Mouse (Mus musculus): ENCODE data around the gene Whrn. TPM values are rescaled to one million over a fixed set of nuclear protein-coding genes. Genes with fewer than 3 reads are reported as not detected.

Whrn gene
- polyA plus RNA-seq, 1 experiment: 6.4 TPM

GRCm38 (mm10) chr4:63383474-63383873 lies 112.3 kb downstream of the Whrn start:
- TF ChIP-seq CTCF (IDR thresholded peaks at IDR 0.05; ENCODE audit: insufficient read depth, low read length): no peak
- no peak for TF ChIP-seq POLR2A (IDR thresholded peaks at IDR 0.05; ENCODE audit: borderline replicate concordance, extremely low read depth, low read depth, low read length)
- DNase-seq: no peak
- WGBS: 86% methylated on average over 12 of the region's 12 CpGs
- H3K4me3 ChIP-seq (replicated peaks; ENCODE audit: extremely low read depth, low read depth, low read length): no peak overlapping the region
- peaks cover 3% of the 10 kb centered on the region; the same call in 1 of the 2 replicates for H3K4me1 ChIP-seq (ENCODE audit: control insufficient read depth, insufficient read depth, low read length)

DNA sequence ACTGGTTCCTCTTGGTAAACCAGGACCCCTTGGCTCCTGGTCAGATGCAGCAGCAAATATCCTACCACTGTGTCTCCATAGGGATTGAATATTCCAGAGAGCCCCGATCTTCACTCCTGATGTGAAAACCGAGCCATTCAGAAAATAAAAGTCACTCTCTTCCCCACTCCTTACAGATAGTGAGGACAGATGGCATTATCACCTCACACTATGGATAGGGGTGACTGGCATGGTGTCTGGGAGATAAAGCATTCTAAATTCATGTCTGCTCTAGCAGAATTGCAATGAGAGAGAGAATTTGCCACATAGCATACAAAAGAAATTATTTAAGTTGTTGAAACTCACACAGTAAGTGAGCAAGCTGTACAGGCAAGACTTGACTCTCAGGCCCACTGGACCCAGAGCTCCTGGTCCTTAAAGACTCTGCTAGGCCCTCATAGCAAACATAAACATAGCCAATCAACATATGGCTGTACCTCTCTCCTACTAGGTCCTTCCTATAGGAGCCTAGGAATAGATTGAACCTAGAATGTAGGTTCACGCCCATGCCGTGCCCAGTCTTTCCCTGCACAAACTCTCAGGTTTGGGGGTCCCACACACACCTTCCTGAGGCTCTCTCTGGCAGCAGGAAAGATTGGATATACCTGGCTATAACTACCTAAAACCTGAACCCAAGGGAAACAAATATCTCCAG lies 113.0 kb downstream of the Whrn start:
- TF ChIP-seq POLR2A (IDR thresholded peaks at IDR 0.05; ENCODE audit: borderline replicate concordance, extremely low read depth, low read depth, low read length): no peak
- no peak for TF ChIP-seq CTCF (IDR thresholded peaks at IDR 0.05; ENCODE audit: insufficient read depth, low read length)
- H3K4me3 ChIP-seq (replicated peaks; ENCODE audit: extremely low read depth, low read depth, low read length): no peak overlapping the region
- 90% methylated on average over 4 of the region's 4 CpGs for WGBS
- peaks cover 3% of the 10 kb centered on the region; the same call in 1 of the 2 replicates for H3K4me1 ChIP-seq (ENCODE audit: control insufficient read depth, insufficient read depth, low read length)
- no peak for DNase-seq

- Histone ChIP-seq H3K4me3 (replicated peaks; ENCODE audit: extremely low read depth, low read depth, low read length) (no peak overlapping the region), H3K4me1 (ENCODE audit: control insufficient read depth, insufficient read depth, low read length) (no peaks in the 10 kb centered on the region)
- TF ChIP-seq CTCF (IDR thresholded peaks at IDR 0.05; ENCODE audit: insufficient read depth, low read length) (0 out of 2 replicates have a peak, but pooled peaks have one; percentile 26), POLR2A (IDR thresholded peaks at IDR 0.05; ENCODE audit: borderline replicate concordance, extremely low read depth, low read depth, low read length) (no peak)
- WGBS: 72% methylated on average over 7 of the region's 7 CpGs
- DNase-seq: no peak
These were observed 118.3 kb downstream of the Whrn start for GRCm38 (mm10) chr4:63377483-63377882.

DNA sequence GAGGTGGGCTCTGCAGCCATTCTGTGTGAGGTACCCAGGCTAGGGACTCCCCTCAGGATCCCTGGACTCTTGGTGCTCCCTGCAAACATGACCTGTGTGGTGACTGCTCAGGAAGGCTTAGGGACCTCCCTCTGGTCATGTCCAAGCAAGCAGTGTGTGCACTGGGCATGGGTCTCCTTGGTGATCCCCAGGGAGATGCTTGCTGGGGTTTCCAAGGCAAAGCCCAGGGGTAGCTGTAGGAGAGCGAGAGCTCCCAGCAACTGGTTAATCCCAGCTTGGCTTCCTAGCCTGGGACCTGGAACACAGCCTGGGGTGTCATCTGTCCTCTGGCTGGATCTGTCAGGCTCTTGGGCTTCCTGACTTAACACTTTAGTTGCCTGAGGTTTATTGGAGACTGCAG lies 120.4 kb downstream of the Whrn start:
- WGBS: 77% methylated on average over 1 of the region's 1 CpGs
- no peak for TF ChIP-seq POLR2A (IDR thresholded peaks at IDR 0.05; ENCODE audit: borderline replicate concordance, extremely low read depth, low read depth, low read length)
- no peak for TF ChIP-seq CTCF (IDR thresholded peaks at IDR 0.05; ENCODE audit: insufficient read depth, low read length)
- no peak overlapping the region for H3K4me3 ChIP-seq (replicated peaks; ENCODE audit: extremely low read depth, low read depth, low read length)
- H3K4me1 ChIP-seq (ENCODE audit: control insufficient read depth, insufficient read depth, low read length): no peaks in the 10 kb centered on the region
- DNase-seq: no peak

DNA sequence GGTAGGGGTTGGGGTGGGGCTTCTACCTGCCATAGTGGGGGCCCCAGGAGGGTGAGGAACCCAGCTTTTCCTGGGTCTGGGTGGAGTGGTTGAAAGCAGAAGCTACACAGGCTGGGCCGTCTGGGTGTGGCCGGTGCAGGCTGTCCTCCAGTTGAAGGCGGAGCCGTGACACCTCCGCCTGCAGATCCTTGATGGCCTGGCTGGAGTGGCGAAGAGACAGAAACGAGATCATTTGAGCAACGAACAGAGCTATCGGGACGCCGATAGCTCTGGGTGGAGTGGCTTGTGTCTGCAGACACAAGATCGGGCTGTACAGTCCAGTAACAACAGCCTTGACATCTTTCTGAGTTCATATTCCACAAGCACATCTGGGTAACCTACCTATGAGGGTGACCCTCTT lies 121.5 kb downstream of the Whrn start:
- WGBS: 76% methylated on average over 12 of the region's 12 CpGs

DNA sequence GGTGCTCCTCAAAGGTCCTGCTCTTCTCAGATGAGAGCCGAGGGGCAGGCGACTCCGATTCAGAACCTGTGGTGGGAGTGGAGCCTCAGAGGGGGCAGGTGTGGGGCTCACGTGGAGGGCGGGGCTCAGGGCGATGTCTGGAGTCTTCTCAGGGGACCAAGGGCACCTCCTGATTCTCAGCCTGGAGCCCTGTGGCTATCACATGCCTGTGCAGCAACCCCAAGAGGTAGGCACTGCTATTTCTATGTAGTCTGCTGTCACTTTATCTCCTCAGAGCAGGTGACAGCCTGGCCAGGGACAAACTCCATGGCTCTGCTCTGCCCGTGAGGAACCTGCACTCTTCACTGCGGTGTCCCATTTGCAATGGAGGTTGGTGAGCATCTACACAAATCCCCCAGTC lies 122.4 kb downstream of the Whrn start:
- WGBS: 97% methylated on average over 8 of the region's 8 CpGs
- no peak for DNase-seq
- TF ChIP-seq POLR2A (IDR thresholded peaks at IDR 0.05; ENCODE audit: borderline replicate concordance, extremely low read depth, low read depth, low read length) (no peak), CTCF (IDR thresholded peaks at IDR 0.05; ENCODE audit: insufficient read depth, low read length) (no peak)
- Histone ChIP-seq H3K4me1 (ENCODE audit: control insufficient read depth, insufficient read depth, low read length) (no peaks in the 10 kb centered on the region), H3K4me3 (replicated peaks; ENCODE audit: extremely low read depth, low read depth, low read length) (no peak overlapping the region)

More for the DNA sequence above, 121.5 kb downstream of the Whrn start:
- TF ChIP-seq POLR2A (IDR thresholded peaks at IDR 0.05; ENCODE audit: borderline replicate concordance, extremely low read depth, low read depth, low read length): no peak
- TF ChIP-seq CTCF (IDR thresholded peaks at IDR 0.05; ENCODE audit: insufficient read depth, low read length): no peak
- Histone ChIP-seq H3K4me3 (replicated peaks; ENCODE audit: extremely low read depth, low read depth, low read length) (no peak overlapping the region), H3K4me1 (ENCODE audit: control insufficient read depth, insufficient read depth, low read length) (no peaks in the 10 kb centered on the region)
- no peak for DNase-seq

DNA sequence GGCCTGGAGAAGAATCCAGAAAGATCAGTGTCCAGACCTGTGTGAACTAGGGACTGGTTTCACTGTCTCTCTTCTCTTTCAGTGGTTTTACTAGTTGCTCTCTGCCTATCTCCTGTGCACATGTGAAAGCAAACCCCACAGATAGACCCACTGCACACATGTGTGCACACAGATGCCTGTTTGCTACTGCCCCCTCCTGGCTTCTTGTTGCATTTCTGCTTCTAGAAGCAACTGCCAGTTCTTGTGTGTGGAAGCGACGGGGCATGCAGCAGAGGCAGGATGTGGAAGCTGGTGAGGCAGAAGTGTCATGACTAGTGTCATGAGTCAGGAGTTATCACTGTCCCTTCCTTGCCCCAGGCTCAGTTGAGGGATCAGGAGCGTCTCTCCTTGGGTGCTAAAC lies 123.9 kb downstream of the Whrn start:
- Histone ChIP-seq H3K4me1 (ENCODE audit: control insufficient read depth, insufficient read depth, low read length) (no peaks in the 10 kb centered on the region), H3K4me3 (replicated peaks; ENCODE audit: extremely low read depth, low read depth, low read length) (no peak overlapping the region)
- TF ChIP-seq CTCF (IDR thresholded peaks at IDR 0.05; ENCODE audit: insufficient read depth, low read length) (peak; percentile 57), POLR2A (IDR thresholded peaks at IDR 0.05; ENCODE audit: borderline replicate concordance, extremely low read depth, low read depth, low read length) (no peak)
- WGBS: 41% methylated on average over 3 of the region's 3 CpGs
- no peak for DNase-seq

GRCm38 (mm10) chr4:63370897-63371296 lies 124.9 kb downstream of the Whrn start:
- WGBS: 67% methylated on average over 7 of the region's 7 CpGs
- no peak for TF ChIP-seq CTCF (IDR thresholded peaks at IDR 0.05; ENCODE audit: insufficient read depth, low read length)
- no peak for TF ChIP-seq POLR2A (IDR thresholded peaks at IDR 0.05; ENCODE audit: borderline replicate concordance, extremely low read depth, low read depth, low read length)
- DNase-seq: no peak
- Histone ChIP-seq H3K4me1 (ENCODE audit: control insufficient read depth, insufficient read depth, low read length) (no peaks in the 10 kb centered on the region), H3K4me3 (replicated peaks; ENCODE audit: extremely low read depth, low read depth, low read length) (no peak overlapping the region)

DNA sequence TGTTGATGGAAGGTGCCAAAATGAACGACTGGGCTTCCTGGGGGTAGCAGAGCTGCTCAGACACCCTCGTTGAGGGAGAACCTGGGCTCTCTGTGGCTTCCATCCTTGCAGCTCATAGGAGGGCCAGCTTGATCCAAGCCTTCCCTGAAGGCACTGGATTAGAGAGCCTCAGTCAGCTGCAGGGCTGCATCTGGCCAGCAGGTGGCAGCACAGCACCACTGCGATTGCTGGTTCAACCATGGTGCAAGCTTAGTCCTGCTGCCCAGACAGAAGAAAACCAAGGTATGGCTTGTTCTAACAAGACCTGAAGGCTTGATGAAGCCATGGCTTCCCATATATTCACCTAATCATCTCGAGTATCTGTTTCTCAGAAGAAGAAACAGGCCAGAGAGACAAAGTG lies 127.2 kb downstream of the Whrn start:
- Histone ChIP-seq H3K4me1 (ENCODE audit: control insufficient read depth, insufficient read depth, low read length) (no peaks in the 10 kb centered on the region), H3K4me3 (replicated peaks; ENCODE audit: extremely low read depth, low read depth, low read length) (no peak overlapping the region)
- TF ChIP-seq CTCF (IDR thresholded peaks at IDR 0.05; ENCODE audit: insufficient read depth, low read length) (peak; percentile 100), POLR2A (IDR thresholded peaks at IDR 0.05; ENCODE audit: borderline replicate concordance, extremely low read depth, low read depth, low read length) (no peak)
- DNase-seq: peak; percentile 87
- 13% methylated on average over 4 of the region's 4 CpGs for WGBS

Other genes with a start within 250 kb of the Whrn start
- gene Orm1, start 151.4 kb downstream of the Whrn start, polyA plus RNA-seq (2012; rRNA removed): 3.9 and 4.7 TPM in 2 replicates
- gene Orm3, start 139.8 kb downstream of the Whrn start, polyA plus RNA-seq (2012; rRNA removed): 0.22 and 0.50 TPM in 2 replicates
- 0.45 and 0.49 TPM in 2 replicates for gene Orm2, start 133.5 kb downstream of the Whrn start, polyA plus RNA-seq (2012; rRNA removed)
- 22.2 and 22.7 TPM in 2 replicates for gene Akna, start 92.6 kb downstream of the Whrn start, polyA plus RNA-seq (2012; rRNA removed)
- gene Atp6v1g1, start 48.8 kb upstream of the Whrn start, polyA plus RNA-seq (2012; rRNA removed): 48.3 and 56.6 TPM in 2 replicates
- gene Tmem268, start 62.8 kb upstream of the Whrn start, polyA plus RNA-seq (2012; rRNA removed): 11.2 and 15.2 TPM in 2 replicates
- gene Gm11213, start 109.3 kb upstream of the Whrn start, polyA plus RNA-seq (2012; rRNA removed): not detected in 2 replicates
- not detected in 2 replicates for gene Tex48, start 126.4 kb upstream of the Whrn start, polyA plus RNA-seq (2012; rRNA removed)
- not detected in 2 replicates for gene Gm11214, start 167.4 kb upstream of the Whrn start, polyA plus RNA-seq (2012; rRNA removed)
- gene Tnfsf15, start 249.1 kb upstream of the Whrn start, polyA plus RNA-seq (2012; rRNA removed): 0.56 and 0.57 TPM in 2 replicates